Mouse (Mus musculus) MEL (cell line): ENCODE results near the gene Prdm1. TPM values are rescaled to one million over a fixed set of nuclear protein-coding genes. Genes with fewer than 3 reads are reported as not detected.

Experiments
- DNase-seq: peaks from one replicate; pipeline ENCODE4 v3.0.0; 2011; ENCODE audit warnings: low read depth, low spot score
- H3K27ac ChIP-seq: 2 replicates; pipeline ENCODE4 v1.5.1; 2012; ENCODE audit warnings: low read depth, mild to moderate bottlenecking, control low read depth, low read length, moderate library complexity; ENCODE audit not compliant: control insufficient read depth
- H3K27me3 ChIP-seq, 2 experiments: fragments of 150-350 bp in 1 of 2; sonication (generic) in 1 of 2; 2 replicates each; pipeline ENCODE4 v1.6.1; 2012; ENCODE audit warnings: low read length in 2 of 2, mild to moderate bottlenecking in 2 of 2, improper control_type of control experiment in 1 of 2, moderate library complexity in 1 of 2; ENCODE audit not compliant: insufficient read depth in 2 of 2, control insufficient read depth in 1 of 2
- H3K36me3 ChIP-seq, 2 experiments: 2 replicates each; pipeline ENCODE4 v1.6.1; 2012 to 2014; ENCODE audit warnings: low read length in 2 of 2, improper control_type of control experiment in 1 of 2, inconsistent platforms in 1 of 2, mild to moderate bottlenecking in 1 of 2; ENCODE audit not compliant: insufficient read depth in 2 of 2, control insufficient read depth in 1 of 2
- H3K4me1 ChIP-seq, 2 experiments: fragments of 150-350 bp in 1 of 2; sonication (generic) in 1 of 2; 2 replicates each; pipeline ENCODE4 v1.6.1; 2012; ENCODE audit warnings: low read length in 2 of 2, improper control_type of control experiment in 1 of 2, mild to moderate bottlenecking in 1 of 2; ENCODE audit not compliant: insufficient read depth in 2 of 2, control insufficient read depth in 1 of 2
- H3K4me3 ChIP-seq, 2 experiments: fragments of 150-350 bp in 1 of 2; sonication (generic) in 1 of 2; 2 replicates each; pipeline ENCODE4 v1.5.1; 2012; ENCODE audit warnings: low read depth in 2 of 2, low read length in 2 of 2, mild to moderate bottlenecking in 2 of 2, moderate library complexity in 2 of 2, control low read depth in 1 of 2, improper control_type of control experiment in 1 of 2; ENCODE audit not compliant: control insufficient read depth in 1 of 2, insufficient read depth in 1 of 2
- H3K79me2 ChIP-seq: 2 replicates; pipeline ENCODE4 v1.6.1; 2012; ENCODE audit warnings: mild to moderate bottlenecking, low read length, moderate library complexity; ENCODE audit not compliant: control insufficient read depth, poor library complexity, insufficient read depth
- H3K9ac ChIP-seq: 2 replicates; pipeline ENCODE4 v1.6.1; 2012; ENCODE audit warnings: low read depth, mild to moderate bottlenecking, control low read depth, low read length, moderate library complexity; ENCODE audit not compliant: control insufficient read depth, poor library complexity, severe bottlenecking
- H3K9me3 ChIP-seq: fragments of 150-350 bp; sonication (generic); replicated peaks from 2 replicates; pipeline ENCODE4 v1.6.1; 2012; ENCODE audit warnings: mild to moderate bottlenecking, low read length, improper control_type of control experiment, moderate library complexity; ENCODE audit not compliant: insufficient read depth
- CHD1 ChIP-seq: IDR thresholded peaks from 2 replicates; pipeline ENCODE4 v1.6.1; 2012; ENCODE audit warnings: low read depth, mild to moderate bottlenecking, inconsistent platforms, low read length, improper control_type of control experiment
- CTCF ChIP-seq, 3 experiments: IDR thresholded peaks in 2 of 3; conservative IDR thresholded peaks in 1 of 3; 2 replicates each; pipeline ENCODE4 v1.5.1; 2011 to 2012; ENCODE audit warnings: low read length in 3 of 3, low read depth in 2 of 3, mild to moderate bottlenecking in 2 of 3, improper control_type of control experiment in 1 of 3, inconsistent platforms in 1 of 3, mixed read lengths in 1 of 3, moderate library complexity in 1 of 3; ENCODE audit not compliant: control insufficient read depth in 1 of 3, insufficient read depth in 1 of 3, poor library complexity in 1 of 3, severe bottlenecking in 1 of 3
- E2F4 ChIP-seq: IDR thresholded peaks from 2 replicates; pipeline ENCODE4 v1.6.1; 2011; ENCODE audit warnings: low read depth, low read length, improper control_type of control experiment, borderline replicate concordance
- ELF1 ChIP-seq: IDR thresholded peaks from 2 replicates; pipeline ENCODE4 v1.6.1; 2014; ENCODE audit warnings: low read depth, mild to moderate bottlenecking, inconsistent platforms, low read length, improper control_type of control experiment, moderate library complexity
- EP300 ChIP-seq, 2 experiments: IDR thresholded peaks; 2 replicates each; pipeline ENCODE4 v1.6.1; 2011; ENCODE audit warnings: improper control_type of control experiment in 2 of 2, low read length in 2 of 2, low read depth in 1 of 2, mild to moderate bottlenecking in 1 of 2
- GATA1 ChIP-seq: IDR thresholded peaks from 2 replicates; pipeline ENCODE4 v1.6.1; 2011; ENCODE audit warnings: low read depth, low read length, improper control_type of control experiment
- JUND ChIP-seq: IDR thresholded peaks from 2 replicates; pipeline ENCODE4 v1.6.1; 2011; ENCODE audit warnings: low read depth, mild to moderate bottlenecking, improper control_type of control experiment, low read length
- MEF2A ChIP-seq: IDR thresholded peaks from 2 replicates; pipeline ENCODE4 v1.6.1; 2014; ENCODE audit warnings: low read depth, mild to moderate bottlenecking, inconsistent platforms, low read length, improper control_type of control experiment; ENCODE audit not compliant: poor library complexity, insufficient replicate concordance, severe bottlenecking; ENCODE audit errors: extremely low read depth
- MYB ChIP-seq: IDR thresholded peaks from 2 replicates; pipeline ENCODE4 v1.6.1; 2011; ENCODE audit warnings: mild to moderate bottlenecking, low read depth, low read length, improper control_type of control experiment
- NELFE ChIP-seq: IDR thresholded peaks from 2 replicates; pipeline ENCODE4 v1.6.1; 2011; ENCODE audit warnings: low read depth, low read length, improper control_type of control experiment
- NRF1 ChIP-seq: IDR thresholded peaks from 2 replicates; pipeline ENCODE4 v1.6.1; 2014; ENCODE audit warnings: low read depth, mild to moderate bottlenecking, inconsistent platforms, low read length, improper control_type of control experiment, moderate library complexity; ENCODE audit not compliant: poor library complexity, insufficient read depth, severe bottlenecking
- SMC3 ChIP-seq: IDR thresholded peaks from 2 replicates; pipeline ENCODE4 v1.6.1; 2011; ENCODE audit warnings: low read depth, low read length, improper control_type of control experiment
- ZC3H11A ChIP-seq: IDR thresholded peaks from 2 replicates; pipeline ENCODE4 v1.6.1; 2012; ENCODE audit warnings: low read depth, mild to moderate bottlenecking, inconsistent platforms, low read length, improper control_type of control experiment
- ZMIZ1 ChIP-seq: IDR thresholded peaks from 2 replicates; pipeline ENCODE4 v1.6.1; 2012; ENCODE audit warnings: low read depth, mild to moderate bottlenecking, inconsistent platforms, low read length, improper control_type of control experiment, moderate library complexity
- polyA plus RNA-seq, 2 experiments: library from polyadenylated mRNA; stranded (reverse) in 1 of 2; unstranded in 1 of 2; fragments of >175 nt in 1 of 2; fragments of >200 nt in 1 of 2; gene quantifications; 2 replicates each; pipeline versions ENCODE4 v1.2.1 to v1.2.4; 2012; ENCODE audit warnings: low replicate concordance in 2 of 2, low read depth in 1 of 2; ENCODE audit not compliant: insufficient read length in 2 of 2, insufficient read depth in 1 of 2, missing spikeins in 1 of 2
- total RNA-seq: library from RNA; depleted of rRNA; stranded (reverse); fragments of 300-350 nt; gene quantifications from 2 replicates; pipeline ENCODE4 v1.2.3, GENCODE M21; 2012

Gene Prdm1
- total and polyA plus RNA-seq, 3 experiments: 0.14 TPM; not detected in 2

- no peak for TF ChIP-seq ZC3H11A
- no peak for TF ChIP-seq NRF1
- no peak for TF ChIP-seq SMC3
- TF ChIP-seq CHD1: no peak
- no peak for TF ChIP-seq E2F4
- TF ChIP-seq ELF1: no peak
Measured at GRCm38 (mm10) chr10:44434702-44435181, 93.6 kb downstream of the Prdm1 start (continued).

- no peak for DNase-seq
- H3K27me3 ChIP-seq: no peaks in the 10 kb centered on the region
- H3K4me1 ChIP-seq: peaks cover 5 to 23% of the 10 kb centered on the region in 2 experiments
- no peak overlapping the region for H3K27ac ChIP-seq
- no peaks in the 10 kb centered on the region for H3K9me3 ChIP-seq
- peaks cover 0 to 21% of the 10 kb centered on the region in 2 experiments; a peak in 2 of 4 replicates for H3K36me3 ChIP-seq
- H3K4me3 ChIP-seq: no peak overlapping the region
- H3K9ac ChIP-seq: no peak overlapping the region
- TF ChIP-seq GATA1: no peak
- TF ChIP-seq EP300 (IDR thresholded peaks at IDR 0.05; ENCODE audit: low read depth in 1 of 2, low read length in 2 of 2): no peak
- no peak for TF ChIP-seq CTCF (IDR thresholded peaks at IDR 0.05 in 2 of 3, conservative IDR thresholded peaks at IDR 0.05 in 1 of 3; ENCODE audit: control insufficient read depth in 1 of 3, insufficient read depth in 1 of 3, low read depth in 2 of 3, low read length in 3 of 3, poor library complexity in 1 of 3, severe bottlenecking in 1 of 3)
- TF ChIP-seq, all 39 proteins: peak for 0
- no peaks in the 10 kb centered on the region for H3K79me2 ChIP-seq
Measured at GRCm38 (mm10) chr10:44432235-44432634, 96.1 kb downstream of the Prdm1 start.

GRCm38 (mm10) chr10:44431689-44432088 lies 96.6 kb downstream of the Prdm1 start:
- no peak overlapping the region for H3K27ac ChIP-seq
- no peaks in the 10 kb centered on the region for H3K9me3 ChIP-seq
- peaks cover 0 to 20% of the 10 kb centered on the region in 2 experiments; a peak in 2 of 4 replicates for H3K36me3 ChIP-seq
- H3K27me3 ChIP-seq: no peaks in the 10 kb centered on the region
- TF ChIP-seq MEF2A (no peak), EP300 (IDR thresholded peaks at IDR 0.05; ENCODE audit: low read depth in 1 of 2, low read length in 2 of 2) (no peak), JUND (no peak), ZMIZ1 (no peak), MYB (no peak), ZC3H11A (no peak), CTCF (IDR thresholded peaks at IDR 0.05 in 2 of 3, conservative IDR thresholded peaks at IDR 0.05 in 1 of 3; ENCODE audit: control insufficient read depth in 1 of 3, insufficient read depth in 1 of 3, low read depth in 2 of 3, low read length in 3 of 3, poor library complexity in 1 of 3, severe bottlenecking in 1 of 3) (no peak), NRF1 (no peak), NELFE (no peak)
- H3K9ac ChIP-seq: no peak overlapping the region
- no peaks in the 10 kb centered on the region for H3K79me2 ChIP-seq
- no peak for DNase-seq
- no peak overlapping the region for H3K4me3 ChIP-seq
- H3K4me1 ChIP-seq: peaks cover 5 to 19% of the 10 kb centered on the region in 2 experiments
